Mouse (Mus musculus): ENCODE measurements around the gene Trabd2b.

DNA sequence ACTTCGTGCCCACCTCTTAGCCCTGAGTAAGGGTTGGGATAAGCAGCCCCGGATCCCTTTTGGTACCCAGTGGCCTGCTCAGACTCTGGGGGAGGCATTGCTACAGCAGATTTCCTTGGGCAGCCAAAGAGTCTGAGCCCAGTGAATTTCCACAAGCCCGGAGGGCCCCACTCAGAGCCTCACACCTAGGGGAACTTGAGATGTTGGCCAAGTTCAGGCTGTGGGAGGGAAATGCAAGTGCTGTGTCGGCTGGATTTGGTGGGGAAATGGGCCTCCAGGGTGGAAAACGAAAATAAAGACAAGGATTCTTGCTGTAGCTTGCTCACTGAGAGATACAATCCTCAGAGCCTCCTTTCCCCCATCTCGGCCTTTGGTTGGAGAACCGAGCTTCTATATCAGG lies 28.0 kb upstream of the Trabd2b start:
- TF ChIP-seq CTCF (IDR thresholded peaks at IDR 0.05; ENCODE audit: insufficient read depth, low read depth, low read length) (no peak), POLR2A (IDR thresholded peaks at IDR 0.05; ENCODE audit: insufficient read depth, low read depth, low read length) (no peak)
